Mouse (Mus musculus) stomach, embryonic 14.5 days (tissue): ENCODE measurements around the gene C87436. TPM values are rescaled to one million over a fixed set of nuclear protein-coding genes. Genes with fewer than 3 reads are reported as not detected.
"Not testable (repeated sequence)": the region's sequence is repeated elsewhere in the genome, so short reads cannot be mapped to it uniquely, and the experiment has no call there.

Experiments used
- ATAC-seq: fragments of 200-750 bp; cut with Nextera tagmentation; 2 replicates; pipeline ENCODE4 v1.8.0; 2017; ENCODE audit warnings: low read depth, moderate TSS enrichment; ENCODE audit not compliant: insufficient number of reproducible peaks, insufficient read depth, low FRiP score
- H3K27ac ChIP-seq: fragments of 300-500 bp; sonication (generic); 2 replicates; pipeline ENCODE4 v1.5.1; 2014; ENCODE audit warnings: mild to moderate bottlenecking, low read length, moderate library complexity, mixed read lengths
- H3K27me3 ChIP-seq: fragments of 300-500 bp; sonication (generic); 2 replicates; pipeline ENCODE4 v1.6.1; 2014; ENCODE audit warnings: low read length, control low read depth, mixed read lengths; ENCODE audit not compliant: control insufficient read depth, insufficient read depth
- H3K36me3 ChIP-seq: fragments of 300-500 bp; sonication (generic); 2 replicates; pipeline ENCODE4 v1.6.1; 2014; ENCODE audit warnings: mild to moderate bottlenecking, control low read depth, low read length, moderate library complexity, mixed read lengths; ENCODE audit not compliant: control insufficient read depth, insufficient read depth
- H3K4me1 ChIP-seq: fragments of 300-500 bp; sonication (generic); 2 replicates; pipeline ENCODE4 v1.6.1; 2014; ENCODE audit warnings: low read length, control low read depth, mixed read lengths; ENCODE audit not compliant: control insufficient read depth, insufficient read depth
- H3K4me2 ChIP-seq: fragments of 300-500 bp; sonication (generic); replicated peaks from 2 replicates; pipeline ENCODE4 v1.6.1; 2014; ENCODE audit warnings: low read depth, low read length, control low read depth
- H3K4me3 ChIP-seq: fragments of 300-500 bp; sonication (generic); 2 replicates; pipeline ENCODE4 v1.5.1; 2014; ENCODE audit warnings: low read depth, low read length, control low read depth
- H3K9ac ChIP-seq: fragments of 300-500 bp; sonication (generic); replicated peaks from 2 replicates; pipeline ENCODE4 v1.6.1; 2014; ENCODE audit warnings: low read depth, mild to moderate bottlenecking, control low read depth, low read length, moderate library complexity, mixed read lengths
- H3K9me3 ChIP-seq: fragments of 300-500 bp; sonication (generic); 2 replicates; pipeline ENCODE4 v1.6.1; 2016; ENCODE audit warnings: low read depth, low read length, control low read depth; ENCODE audit not compliant: control insufficient read depth
- WGBS: fragments of 180-500 bp; shearing (Covaris S2); extraction: QIAGEN DNeasy Blood & Tissue Kit; methylation state at CpG from one replicate; pipeline ENCODE4 v1.1.7; 2014; 5-methylcytosine and 5-hydroxymethylcytosine counted together
- polyA plus RNA-seq: library from polyadenylated mRNA; unstranded; fragments of >200 nt; fragmentation: Nextera tagmentation; extraction: Ambion mirVana; gene quantifications from 2 replicates; pipeline ENCODE4 v1.2.1, GENCODE M21; 2014

The C87436 gene
- polyA plus RNA-seq, 1 experiment from 2014 or later, result 26.8 TPM

GRCm38 (mm10) chr6:86480189-86480831, 42.1 kb downstream of the C87436 start:
- H3K27ac ChIP-seq, result peak overlapping the region; percentile 87
- ATAC-seq, result peak; percentile 49; the same call in 1 of the 2 replicates
- peaks cover 13% of the 10 kb centered on the region; the same call in 1 of the 2 replicates for H3K4me1 ChIP-seq
- H3K9ac ChIP-seq, result peak overlapping the region; percentile 31; the same call in 1 of the 2 replicates
- no peaks in the 10 kb centered on the region for H3K27me3 ChIP-seq
- WGBS, result 21% methylated on average over 9 of the region's 9 CpGs
- peak overlapping the region; percentile 8; the same call in 1 of the 2 replicates for H3K4me3 ChIP-seq
- H3K36me3 ChIP-seq, result no peaks in the 10 kb centered on the region
- peak overlapping the region; percentile 41 for H3K4me2 ChIP-seq
- H3K9me3 ChIP-seq, result no peaks in the 10 kb centered on the region

- 86% methylated on average over 5 of the region's 5 CpGs for WGBS
- Histone ChIP-seq H3K9me3 (no peaks in the 10 kb centered on the region), H3K27me3 (no peaks in the 10 kb centered on the region), H3K9ac (no peak overlapping the region), H3K4me1 (peaks cover 14% of the 10 kb centered on the region), H3K4me2 (no peak overlapping the region), H3K27ac (no peak overlapping the region), H3K4me3 (no peak overlapping the region), H3K36me3 (no peaks in the 10 kb centered on the region)
- ATAC-seq, result peak; percentile 20; the same call in 1 of the 2 replicates
These were observed 43.7 kb downstream of the C87436 start for GRCm38 (mm10) chr6:86481871-86482270.

- H3K27me3 ChIP-seq, result no peaks in the 10 kb centered on the region
- H3K9me3 ChIP-seq, result no peaks in the 10 kb centered on the region
- no peak overlapping the region for H3K4me3 ChIP-seq
- H3K9ac ChIP-seq, result no peak overlapping the region
- 0 out of 2 replicates have a peak overlapping the region, but pooled peaks have one; percentile 17 for H3K27ac ChIP-seq
- WGBS, result 82% methylated on average over 7 of the region's 7 CpGs
- H3K36me3 ChIP-seq, result no peaks in the 10 kb centered on the region
- no peak for ATAC-seq
- no peak overlapping the region for H3K4me2 ChIP-seq
- H3K4me1 ChIP-seq, result peaks cover 15% of the 10 kb centered on the region
These were observed 47.9 kb downstream of the C87436 start for GRCm38 (mm10) chr6:86485943-86486640.

- no peaks in the 10 kb centered on the region for H3K36me3 ChIP-seq
- H3K4me1 ChIP-seq, result peaks cover 15% of the 10 kb centered on the region
- H3K27me3 ChIP-seq, result no peaks in the 10 kb centered on the region
- peak; percentile 95 for ATAC-seq
- H3K4me3 ChIP-seq, result no peak overlapping the region
- H3K9ac ChIP-seq, result peak overlapping the region; percentile 25; the same call in 1 of the 2 replicates
- WGBS, result 6% methylated on average over 24 of the region's 24 CpGs
- H3K27ac ChIP-seq, result peak overlapping the region; percentile 98
- H3K9me3 ChIP-seq, result no peaks in the 10 kb centered on the region
- peak overlapping the region; percentile 22 for H3K4me2 ChIP-seq
These were observed 49.4 kb downstream of the C87436 start for GRCm38 (mm10) chr6:86487358-86488148.

GRCm38 (mm10) chr6:86488149-86488485, 49.9 kb downstream of the C87436 start:
- Histone ChIP-seq H3K36me3 (no peaks in the 10 kb centered on the region), H3K4me2 (no peak overlapping the region), H3K9me3 (no peaks in the 10 kb centered on the region), H3K9ac (peak overlapping the region; percentile 25; the same call in 1 of the 2 replicates), H3K4me3 (no peak overlapping the region), H3K27me3 (no peaks in the 10 kb centered on the region), H3K27ac (peak overlapping the region; percentile 98), H3K4me1 (peaks cover 15% of the 10 kb centered on the region)
- 48% methylated on average over 3 of the region's 3 CpGs for WGBS
- no peak for ATAC-seq

- no peak overlapping the region for H3K9ac ChIP-seq
- H3K27me3 ChIP-seq, result no peaks in the 10 kb centered on the region
- 90% methylated on average over 2 of the region's 2 CpGs for WGBS
- H3K4me1 ChIP-seq, result peaks cover 15% of the 10 kb centered on the region
- no peak overlapping the region for H3K4me3 ChIP-seq
- ATAC-seq, result no peak
- no peak overlapping the region for H3K4me2 ChIP-seq
- H3K27ac ChIP-seq, result no peak overlapping the region
- no peaks in the 10 kb centered on the region for H3K9me3 ChIP-seq
- no peaks in the 10 kb centered on the region for H3K36me3 ChIP-seq
These were observed 51.8 kb downstream of the C87436 start for GRCm38 (mm10) chr6:86489945-86490344.

- H3K36me3 ChIP-seq, H3K9ac ChIP-seq, H3K27ac ChIP-seq, ATAC-seq, H3K4me2 ChIP-seq, H3K4me3 ChIP-seq, H3K27me3 ChIP-seq, H3K9me3 ChIP-seq: not testable (repeated sequence)
- 90% methylated on average over 8 of the region's 8 CpGs for WGBS
- peaks cover 15% of the 10 kb centered on the region for H3K4me1 ChIP-seq
These were observed 52.2 kb downstream of the C87436 start for GRCm38 (mm10) chr6:86490413-86490812.

- H3K9me3 ChIP-seq, result no peaks in the 10 kb centered on the region
- H3K36me3 ChIP-seq, result no peaks in the 10 kb centered on the region
- no peak overlapping the region for H3K4me2 ChIP-seq
- H3K9ac ChIP-seq, result no peak overlapping the region
- H3K4me1 ChIP-seq, result peaks cover 13% of the 10 kb centered on the region; the same call in 1 of the 2 replicates
- WGBS, result 61% methylated on average over 13 of the region's 13 CpGs
- no peaks in the 10 kb centered on the region for H3K27me3 ChIP-seq
- no peak for ATAC-seq
- H3K27ac ChIP-seq, result no peak overlapping the region
- H3K4me3 ChIP-seq, result no peak overlapping the region
These were observed 55.5 kb downstream of the C87436 start for GRCm38 (mm10) chr6:86493469-86494263.
